Mouse (Mus musculus) liver, embryonic 15.5 days (tissue): ENCODE data around the gene Atp10a. TPM values are rescaled to one million over a fixed set of nuclear protein-coding genes. Genes with fewer than 3 reads are reported as not detected.

Source experiments
- ATAC-seq: fragments of 200-750 bp; cut with Nextera tagmentation; 2 replicates; pipeline ENCODE4 v1.8.0; 2017; ENCODE audit warnings: moderate number of reproducible peaks, mild to moderate bottlenecking, moderate library complexity; ENCODE audit not compliant: insufficient read depth
- H3K27ac ChIP-seq: fragments of 300-500 bp; sonication (generic); replicated peaks from 2 replicates; pipeline ENCODE4 v1.5.1; 2015; ENCODE audit warnings: mild to moderate bottlenecking, inconsistent platforms
- H3K27me3 ChIP-seq: fragments of 300-500 bp; sonication (generic); 2 replicates; pipeline ENCODE4 v1.6.1; 2015; ENCODE audit warnings: mild to moderate bottlenecking, inconsistent platforms
- H3K36me3 ChIP-seq: fragments of 300-500 bp; sonication (generic); replicated peaks from 2 replicates; pipeline ENCODE4 v1.6.1; 2015; ENCODE audit warnings: moderate library complexity, mild to moderate bottlenecking, inconsistent platforms
- H3K4me1 ChIP-seq: fragments of 300-500 bp; sonication (generic); replicated peaks from 2 replicates; pipeline ENCODE4 v1.6.1; 2015; ENCODE audit warnings: inconsistent platforms
- H3K4me2 ChIP-seq: fragments of 300-500 bp; sonication (generic); 2 replicates; pipeline ENCODE4 v1.6.1; 2015; ENCODE audit warnings: moderate library complexity, mild to moderate bottlenecking, inconsistent platforms
- H3K4me3 ChIP-seq: fragments of 300-500 bp; sonication (generic); replicated peaks from 2 replicates; pipeline ENCODE4 v1.5.1; 2015; ENCODE audit warnings: mild to moderate bottlenecking, inconsistent platforms
- H3K9ac ChIP-seq: fragments of 300-500 bp; sonication (generic); 2 replicates; pipeline ENCODE4 v1.6.1; 2015; ENCODE audit warnings: moderate library complexity, mild to moderate bottlenecking, inconsistent platforms
- H3K9me3 ChIP-seq: fragments of 300-500 bp; sonication (generic); replicated peaks from 2 replicates; pipeline ENCODE4 v1.6.1; 2016; ENCODE audit warnings: inconsistent platforms
- WGBS: fragments of 180-500 bp; shearing (Covaris S2); methylation state at CpG from one replicate; pipeline ENCODE4 v1.1.7; 2015; ENCODE audit warnings: mixed read lengths; ENCODE audit not compliant: insufficient replicate concordance; 5-methylcytosine and 5-hydroxymethylcytosine counted together
- polyA plus RNA-seq: library from polyadenylated mRNA; unstranded; fragments of >200 nt; fragmentation: Nextera tagmentation; extraction: Ambion mirVana; gene quantifications from 2 replicates; pipeline ENCODE4 v1.2.1, GENCODE M21; 2015

Atp10a gene
- polyA plus RNA-seq, 1 experiment from 2014 or later, result 0.66 TPM

GRCm38 (mm10) chr7:58715576-58716144 is 59.7 kb downstream of the Atp10a start:
- ATAC-seq, result no peak
- H3K27me3 ChIP-seq, result no peaks in the 10 kb centered on the region
- no peak overlapping the region for H3K4me2 ChIP-seq
- no peaks in the 10 kb centered on the region for H3K4me1 ChIP-seq
- no peaks in the 10 kb centered on the region for H3K36me3 ChIP-seq
- WGBS, result 12% methylated on average over 1 of the region's 1 CpGs
- no peak overlapping the region for H3K4me3 ChIP-seq
- H3K9ac ChIP-seq, result no peak overlapping the region
- H3K9me3 ChIP-seq, result no peaks in the 10 kb centered on the region
- no peak overlapping the region for H3K27ac ChIP-seq

GRCm38 (mm10) chr7:58716626-58717025 is 60.7 kb downstream of the Atp10a start:
- no peak overlapping the region for H3K9ac ChIP-seq
- no peak for ATAC-seq
- H3K4me3 ChIP-seq, result no peak overlapping the region
- H3K27me3 ChIP-seq, result no peaks in the 10 kb centered on the region
- H3K4me1 ChIP-seq, result no peaks in the 10 kb centered on the region
- H3K27ac ChIP-seq, result no peak overlapping the region
- H3K4me2 ChIP-seq, result no peak overlapping the region
- no peaks in the 10 kb centered on the region for H3K36me3 ChIP-seq
- WGBS, result 57% methylated on average over 3 of the region's 3 CpGs
- H3K9me3 ChIP-seq, result no peaks in the 10 kb centered on the region

- 64% methylated on average over 2 of the region's 2 CpGs for WGBS
- H3K4me1 ChIP-seq, result no peaks in the 10 kb centered on the region
- H3K4me3 ChIP-seq, result no peak overlapping the region
- H3K27me3 ChIP-seq, result no peaks in the 10 kb centered on the region
- no peak for ATAC-seq
- no peaks in the 10 kb centered on the region for H3K36me3 ChIP-seq
- no peak overlapping the region for H3K4me2 ChIP-seq
- H3K27ac ChIP-seq, result no peak overlapping the region
- H3K9me3 ChIP-seq, result no peaks in the 10 kb centered on the region
- H3K9ac ChIP-seq, result no peak overlapping the region
Measured at GRCm38 (mm10) chr7:58718556-58718955, 62.6 kb downstream of the Atp10a start.

GRCm38 (mm10) chr7:58719218-58719938 is 63.4 kb downstream of the Atp10a start:
- ATAC-seq, result no peak
- no peak overlapping the region for H3K27ac ChIP-seq
- H3K27me3 ChIP-seq, result no peaks in the 10 kb centered on the region
- H3K9ac ChIP-seq, result no peak overlapping the region
- H3K4me3 ChIP-seq, result no peak overlapping the region
- no peaks in the 10 kb centered on the region for H3K9me3 ChIP-seq
- no peaks in the 10 kb centered on the region for H3K4me1 ChIP-seq
- WGBS, result 62% methylated on average over 4 of the region's 4 CpGs
- H3K4me2 ChIP-seq, result no peak overlapping the region
- H3K36me3 ChIP-seq, result no peaks in the 10 kb centered on the region

GRCm38 (mm10) chr7:58722250-58722649 is 66.3 kb downstream of the Atp10a start:
- Histone ChIP-seq H3K27me3 (no peaks in the 10 kb centered on the region), H3K4me3 (no peak overlapping the region), H3K9me3 (no peaks in the 10 kb centered on the region), H3K36me3 (no peaks in the 10 kb centered on the region), H3K4me2 (no peak overlapping the region), H3K4me1 (no peaks in the 10 kb centered on the region), H3K9ac (no peak overlapping the region), H3K27ac (no peak overlapping the region)
- ATAC-seq, result no peak
- 29% methylated on average over 1 of the region's 1 CpGs for WGBS

GRCm38 (mm10) chr7:58730201-58730600 is 74.2 kb downstream of the Atp10a start:
- H3K9me3 ChIP-seq, result no peaks in the 10 kb centered on the region
- no peaks in the 10 kb centered on the region for H3K27me3 ChIP-seq
- no peak overlapping the region for H3K27ac ChIP-seq
- H3K4me3 ChIP-seq, result no peak overlapping the region
- H3K4me1 ChIP-seq, result peaks cover 11% of the 10 kb centered on the region
- 12% methylated on average over 8 of the region's 8 CpGs for WGBS
- no peak for ATAC-seq
- no peaks in the 10 kb centered on the region for H3K36me3 ChIP-seq
- H3K9ac ChIP-seq, result no peak overlapping the region
- H3K4me2 ChIP-seq, result no peak overlapping the region

- ATAC-seq, result no peak
- 0% methylated on average over 1 of the region's 1 CpGs for WGBS
- no peak overlapping the region for H3K4me2 ChIP-seq
Measured at GRCm38 (mm10) chr7:58730831-58731230, 74.9 kb downstream of the Atp10a start.

GRCm38 (mm10) chr7:58732406-58732805 is 76.4 kb downstream of the Atp10a start:
- no peak overlapping the region for H3K27ac ChIP-seq
- H3K4me1 ChIP-seq, result peaks cover 11% of the 10 kb centered on the region
- 41% methylated on average over 6 of the region's 6 CpGs for WGBS
- no peak overlapping the region for H3K4me2 ChIP-seq
- ATAC-seq, result no peak
- H3K36me3 ChIP-seq, result no peaks in the 10 kb centered on the region
- no peak overlapping the region for H3K4me3 ChIP-seq
- H3K27me3 ChIP-seq, result no peaks in the 10 kb centered on the region
- no peaks in the 10 kb centered on the region for H3K9me3 ChIP-seq
- no peak overlapping the region for H3K9ac ChIP-seq

More at GRCm38 (mm10) chr7:58730831-58731230, 74.9 kb downstream of the Atp10a start:
- Histone ChIP-seq H3K27me3 (no peaks in the 10 kb centered on the region), H3K27ac (no peak overlapping the region), H3K4me1 (peaks cover 11% of the 10 kb centered on the region), H3K36me3 (no peaks in the 10 kb centered on the region), H3K4me3 (no peak overlapping the region), H3K9ac (no peak overlapping the region), H3K9me3 (no peaks in the 10 kb centered on the region)

GRCm38 (mm10) chr7:58733490-58733901 is 77.5 kb downstream of the Atp10a start:
- Histone ChIP-seq H3K27ac (no peak overlapping the region), H3K4me3 (no peak overlapping the region), H3K4me1 (peaks cover 11% of the 10 kb centered on the region), H3K9me3 (no peaks in the 10 kb centered on the region), H3K4me2 (no peak overlapping the region), H3K27me3 (no peaks in the 10 kb centered on the region), H3K9ac (no peak overlapping the region), H3K36me3 (no peaks in the 10 kb centered on the region)
- ATAC-seq, result no peak
- 39% methylated on average over 6 of the region's 6 CpGs for WGBS

GRCm38 (mm10) chr7:58736841-58737547 is 81.0 kb downstream of the Atp10a start:
- H3K4me1 ChIP-seq, result no peaks in the 10 kb centered on the region
- H3K9ac ChIP-seq, result no peak overlapping the region
- no peaks in the 10 kb centered on the region for H3K36me3 ChIP-seq
- no peaks in the 10 kb centered on the region for H3K9me3 ChIP-seq
- no peak overlapping the region for H3K4me3 ChIP-seq
- no peaks in the 10 kb centered on the region for H3K27me3 ChIP-seq
- H3K4me2 ChIP-seq, result no peak overlapping the region
- no peak overlapping the region for H3K27ac ChIP-seq
- no peak for ATAC-seq
- WGBS, result 54% methylated on average over 3 of the region's 3 CpGs

GRCm38 (mm10) chr7:58740196-58740595 is 84.2 kb downstream of the Atp10a start:
- Histone ChIP-seq H3K27me3 (no peaks in the 10 kb centered on the region), H3K4me2 (no peak overlapping the region), H3K4me3 (no peak overlapping the region), H3K27ac (no peak overlapping the region), H3K36me3 (no peaks in the 10 kb centered on the region), H3K9ac (no peak overlapping the region), H3K9me3 (no peaks in the 10 kb centered on the region), H3K4me1 (no peaks in the 10 kb centered on the region)
- 80% methylated on average over 13 of the region's 13 CpGs for whole genome bisulfite sequencing
- ATAC-seq, result no peak
